Mouse (Mus musculus) MEL (cell line): Measurements from ENCODE around the gene Snx10.

Experiments
- CHD2 ChIP-seq: IDR thresholded peaks from 2 replicates; pipeline ENCODE4 v1.6.1; 2011; ENCODE audit warnings: low read length, improper control_type of control experiment
- CTCF ChIP-seq, 3 experiments: IDR thresholded peaks in 2 of 3; conservative IDR thresholded peaks in 1 of 3; 2 replicates each; pipeline ENCODE4 v1.5.1; 2011 to 2012; ENCODE audit warnings: low read length in 3 of 3, low read depth in 2 of 3, mild to moderate bottlenecking in 2 of 3, improper control_type of control experiment in 1 of 3, inconsistent platforms in 1 of 3, mixed read lengths in 1 of 3, moderate library complexity in 1 of 3; ENCODE audit not compliant: control insufficient read depth in 1 of 3, insufficient read depth in 1 of 3, poor library complexity in 1 of 3, severe bottlenecking in 1 of 3
- ELF1 ChIP-seq: IDR thresholded peaks from 2 replicates; pipeline ENCODE4 v1.6.1; 2014; ENCODE audit warnings: low read depth, mild to moderate bottlenecking, inconsistent platforms, low read length, improper control_type of control experiment, moderate library complexity
- EP300 ChIP-seq, 2 experiments: IDR thresholded peaks; 2 replicates each; pipeline ENCODE4 v1.6.1; 2011; ENCODE audit warnings: improper control_type of control experiment in 2 of 2, low read length in 2 of 2, low read depth in 1 of 2, mild to moderate bottlenecking in 1 of 2
- GATA1 ChIP-seq: IDR thresholded peaks from 2 replicates; pipeline ENCODE4 v1.6.1; 2011; ENCODE audit warnings: low read depth, low read length, improper control_type of control experiment
- JUND ChIP-seq: IDR thresholded peaks from 2 replicates; pipeline ENCODE4 v1.6.1; 2011; ENCODE audit warnings: low read depth, mild to moderate bottlenecking, improper control_type of control experiment, low read length
- MAFK ChIP-seq: IDR thresholded peaks from 2 replicates; pipeline ENCODE4 v1.6.1; 2011; ENCODE audit warnings: low read depth, mild to moderate bottlenecking, low read length, improper control_type of control experiment, borderline replicate concordance
- MEF2A ChIP-seq: IDR thresholded peaks from 2 replicates; pipeline ENCODE4 v1.6.1; 2014; ENCODE audit warnings: low read depth, mild to moderate bottlenecking, inconsistent platforms, low read length, improper control_type of control experiment; ENCODE audit not compliant: poor library complexity, insufficient replicate concordance, severe bottlenecking; ENCODE audit errors: extremely low read depth
- MYB ChIP-seq: IDR thresholded peaks from 2 replicates; pipeline ENCODE4 v1.6.1; 2011; ENCODE audit warnings: mild to moderate bottlenecking, low read depth, low read length, improper control_type of control experiment

DNA sequence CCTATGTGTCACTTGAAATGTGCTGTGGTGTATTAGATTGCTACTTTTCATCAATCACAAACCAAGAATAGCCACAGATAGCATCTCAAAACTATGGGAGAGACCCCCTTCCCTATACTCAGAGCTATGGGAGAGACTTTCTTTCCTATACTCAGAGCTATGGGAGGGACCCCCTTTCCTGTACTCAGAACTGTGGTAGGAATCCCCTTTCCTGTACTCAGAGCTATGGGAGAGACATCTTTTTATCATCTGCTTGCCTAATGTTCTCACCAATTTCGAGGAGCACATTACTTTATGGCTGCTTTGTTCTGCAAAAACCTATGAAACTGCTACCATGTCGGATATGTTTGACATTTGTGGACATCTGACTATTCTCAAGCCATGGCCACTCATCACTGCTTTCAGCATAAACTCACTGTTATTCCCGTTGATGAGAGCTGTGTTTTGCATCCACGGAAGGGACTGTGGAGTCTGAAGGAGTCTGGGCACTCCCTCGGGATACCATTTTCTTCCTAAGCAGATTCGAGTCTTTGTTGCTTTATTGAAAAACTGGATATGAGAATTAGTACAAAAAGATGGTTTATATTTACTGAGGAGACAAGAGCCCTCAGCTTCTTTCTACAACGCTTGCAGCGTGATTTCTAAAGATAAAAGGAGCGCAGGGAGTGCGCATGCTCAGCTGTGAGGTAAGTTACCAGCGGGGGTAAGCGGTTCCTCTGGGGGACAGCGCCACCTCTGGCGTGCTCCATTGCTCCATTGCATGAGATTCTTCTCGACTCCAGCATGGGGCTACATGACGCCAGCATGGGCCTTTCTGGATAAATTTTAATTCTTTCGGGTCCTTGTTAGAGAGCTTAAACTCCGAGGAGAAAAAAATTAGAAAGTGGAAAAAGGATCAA lies 14.7 kb upstream of the Snx10 start:
- TF ChIP-seq MEF2A = no peak
- TF ChIP-seq GATA1 = peak; percentile 52; the same call in 1 of the 2 replicates
- TF ChIP-seq MYB = no peak
- TF ChIP-seq CHD2 = no peak
- peak; percentile 86 to 97 (median 87) for TF ChIP-seq CTCF (IDR thresholded peaks at IDR 0.05 in 2 of 3, conservative IDR thresholded peaks at IDR 0.05 in 1 of 3; ENCODE audit: control insufficient read depth in 1 of 3, insufficient read depth in 1 of 3, low read depth in 2 of 3, low read length in 3 of 3, poor library complexity in 1 of 3, severe bottlenecking in 1 of 3)
- no peak for TF ChIP-seq EP300 (IDR thresholded peaks at IDR 0.05; ENCODE audit: low read depth in 1 of 2, low read length in 2 of 2)
- TF ChIP-seq JUND = no peak
- no peak for TF ChIP-seq ELF1
- no peak for TF ChIP-seq MAFK
